Mouse (Mus musculus) layer of hippocampus, postnatal 10 days (tissue): Measurements from ENCODE around the gene Lrrc7. TPM values are rescaled to one million over a fixed set of nuclear protein-coding genes. Genes with fewer than 3 reads are reported as not detected.
"Not testable (repeated sequence)": the region's sequence is repeated elsewhere in the genome, so short reads cannot be mapped to it uniquely, and the experiment has no call there.

Source experiments
- DNase-seq, 2 experiments: peaks; one replicate each; pipeline ENCODE4 v3.0.0; 2021; ENCODE audit warnings: low spot score in 2 of 2
- total RNA-seq, 2 experiments: library from RNA; stranded (reverse); gene quantifications; 2 replicates each; pipeline ENCODE4 v1.2.3; 2021

Lrrc7 gene
- total RNA-seq, 2 experiments from 2014 or later = 101 to 110 TPM

DNA sequence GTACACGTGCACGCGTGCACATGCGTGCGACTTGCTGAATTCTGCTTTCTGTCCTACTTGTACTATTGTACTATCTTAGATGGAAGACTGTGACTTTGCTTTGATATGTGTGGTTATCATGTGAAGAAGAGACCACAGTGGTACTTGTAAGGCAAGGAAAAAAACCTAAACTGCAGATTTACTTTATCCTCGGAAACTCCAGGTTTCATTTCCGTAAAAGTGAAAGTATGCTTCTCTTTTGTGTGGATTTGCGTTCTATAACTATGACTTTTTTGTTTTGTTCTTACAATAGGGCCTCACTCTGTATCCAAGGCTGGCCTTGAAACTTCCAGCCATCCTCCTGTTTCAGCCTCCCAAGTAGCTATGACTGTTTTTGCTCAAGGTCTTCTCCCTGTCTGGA lies 392.8 kb downstream of the Lrrc7 start:
- DNase-seq = no peak

GRCm38 (mm10) chr3:158168454-158168853 lies 393.6 kb downstream of the Lrrc7 start:
- DNase-seq = no peak

DNA sequence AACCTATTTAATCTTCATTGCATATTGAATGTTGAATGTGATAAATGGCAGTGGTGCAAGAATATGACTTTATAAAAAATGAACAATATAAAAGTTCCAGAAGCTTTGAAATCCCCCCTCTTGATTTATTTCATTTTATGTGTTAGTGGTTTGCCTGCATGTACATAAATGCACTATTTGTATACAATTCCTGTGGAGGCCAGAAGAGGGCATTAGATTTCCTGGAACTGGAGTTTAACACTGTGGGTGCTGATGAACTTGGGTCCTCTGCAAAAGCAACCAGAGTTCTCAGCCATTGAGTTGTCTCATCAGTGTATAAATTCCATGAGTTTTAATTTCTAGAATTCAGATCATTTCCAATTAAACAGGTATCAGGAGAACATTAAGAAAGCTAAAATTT lies 397.0 kb downstream of the Lrrc7 start:
- DNase-seq = no peak

DNA sequence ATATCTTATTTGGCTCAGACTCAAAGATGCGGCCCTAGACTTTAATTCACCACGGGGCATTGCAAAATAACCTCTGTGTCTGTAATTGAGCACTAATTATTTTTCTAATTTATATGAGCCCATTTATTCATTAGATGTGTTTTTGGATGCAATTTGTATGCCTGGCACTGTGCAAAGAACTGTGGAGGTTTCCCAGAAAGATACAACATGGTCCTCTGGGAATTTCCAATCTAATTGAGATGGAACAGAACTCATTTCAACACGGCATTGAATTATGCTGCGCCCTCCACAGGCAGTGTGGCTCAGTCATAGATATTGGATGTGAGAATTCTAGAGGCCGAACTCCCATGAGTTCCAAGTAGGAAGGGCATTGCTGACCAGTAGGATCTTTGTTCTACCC lies 397.6 kb downstream of the Lrrc7 start:
- DNase-seq = no peak

DNA sequence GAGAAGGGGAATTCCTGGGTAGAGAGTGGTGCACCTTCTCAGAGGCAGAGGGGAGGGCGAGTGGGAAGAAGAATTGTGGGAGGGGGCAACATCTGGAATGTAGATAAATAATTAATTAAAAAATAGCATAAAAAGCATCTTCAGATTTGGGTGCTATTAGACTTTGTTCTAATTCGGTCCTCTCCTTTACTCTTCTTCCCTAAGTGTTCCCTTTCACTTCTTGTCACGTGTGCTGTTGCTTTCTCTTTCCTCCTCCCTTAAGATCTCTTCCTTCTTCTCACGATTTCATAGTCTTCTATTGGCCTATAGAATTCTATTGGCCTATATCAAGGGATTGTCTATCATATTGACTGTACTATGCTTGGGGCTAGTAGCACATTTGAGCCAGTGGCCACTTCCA lies 398.9 kb downstream of the Lrrc7 start:
- no peak for DNase-seq

GRCm38 (mm10) chr3:158161924-158162490 lies 400.0 kb downstream of the Lrrc7 start:
- no peak for DNase-seq

DNA sequence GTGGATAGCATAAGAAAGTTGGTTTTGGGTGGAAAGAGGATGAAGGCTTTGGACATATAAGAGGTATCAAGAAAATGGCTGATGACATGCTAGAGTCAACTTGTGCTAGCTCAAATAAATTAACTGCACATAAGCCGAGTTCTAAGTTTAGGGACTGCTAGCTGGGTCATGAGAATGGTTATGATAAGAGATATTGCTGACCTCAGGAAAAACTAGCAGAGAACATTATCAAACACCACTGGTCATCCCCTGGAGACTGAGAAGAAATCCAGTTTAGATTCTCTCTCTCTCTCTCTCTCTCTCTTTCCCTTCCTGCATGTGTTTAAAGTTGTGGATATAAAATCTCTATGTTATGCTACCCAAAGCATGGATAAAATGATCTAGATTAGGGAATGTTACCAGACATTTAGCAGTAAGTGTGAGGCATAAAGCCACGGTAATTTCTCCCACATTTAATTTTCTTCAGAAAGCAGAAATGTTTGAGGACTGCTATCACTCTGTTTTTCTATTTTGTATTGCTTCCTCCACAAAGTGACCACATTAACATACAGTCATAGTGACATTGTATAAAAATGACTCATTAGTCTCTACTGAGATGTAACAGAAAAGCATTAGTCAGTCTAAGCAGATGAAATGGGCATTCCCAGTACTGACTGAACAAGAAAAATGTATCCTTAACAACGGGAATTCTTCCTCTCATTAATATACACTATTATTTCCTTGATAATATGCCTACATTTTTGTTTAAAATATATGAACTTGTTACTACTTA lies 406.3 kb downstream of the Lrrc7 start:
- DNase-seq = no peak

DNA sequence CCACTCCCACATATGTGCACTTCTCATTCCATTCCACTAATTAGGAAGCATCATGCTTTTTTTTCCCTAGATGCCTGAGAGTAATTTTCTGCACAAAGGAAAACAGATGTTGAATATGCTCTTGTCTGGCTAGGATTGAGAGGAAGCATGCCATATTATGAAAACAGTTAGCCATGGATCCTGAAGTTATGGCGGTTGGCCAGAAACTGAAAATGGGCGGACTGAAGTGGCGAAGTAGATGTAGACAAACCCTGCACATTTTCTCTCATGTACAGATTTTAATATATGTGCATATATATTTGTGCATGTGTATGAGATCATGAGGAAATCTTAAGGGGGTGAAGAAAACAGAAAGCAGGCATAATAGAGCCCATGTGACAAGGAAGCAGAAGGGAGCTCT lies 407.9 kb downstream of the Lrrc7 start:
- no peak for DNase-seq

DNA sequence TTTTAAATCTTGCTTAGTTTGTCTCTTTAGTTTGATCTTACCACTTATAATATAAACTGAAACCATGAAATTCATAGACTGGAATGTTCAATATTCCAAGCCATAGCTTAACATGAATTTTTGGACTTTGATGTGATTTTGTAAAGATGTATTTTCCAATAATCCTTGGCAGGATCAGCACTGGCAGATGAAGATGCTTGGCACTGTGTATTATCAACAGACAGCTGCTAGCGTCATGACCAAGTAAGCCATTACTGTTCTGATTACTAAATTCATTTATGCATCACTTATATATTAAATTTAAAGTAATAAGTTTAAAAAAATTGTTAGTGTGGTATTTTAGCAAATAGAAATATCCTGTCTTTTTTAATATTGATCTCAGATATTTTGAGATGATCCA lies 413.0 kb downstream of the Lrrc7 start:
- no peak for DNase-seq

DNA sequence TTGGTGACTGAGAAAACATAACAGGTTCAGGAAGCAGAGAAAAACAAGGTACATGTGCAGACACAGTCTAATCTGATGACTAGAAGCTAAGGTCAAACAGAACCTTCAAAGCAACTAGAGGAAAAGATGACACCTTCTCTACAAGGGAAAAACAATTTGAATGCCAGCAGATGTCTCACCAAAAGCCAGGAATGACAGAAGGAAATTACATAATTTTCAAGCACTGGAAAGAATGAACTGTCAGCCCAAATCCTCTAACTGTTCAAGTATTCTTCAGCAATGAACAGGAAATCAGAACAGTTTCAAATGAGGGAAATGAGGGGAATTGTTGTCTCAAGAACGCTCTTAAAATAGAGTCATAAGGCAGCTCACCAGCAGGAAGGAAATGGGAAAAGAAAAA lies 421.4 kb downstream of the Lrrc7 start:
- no peak for DNase-seq

- DNase-seq = no peak
Measured at GRCm38 (mm10) chr3:158137796-158138195, 424.2 kb downstream of the Lrrc7 start.

DNA sequence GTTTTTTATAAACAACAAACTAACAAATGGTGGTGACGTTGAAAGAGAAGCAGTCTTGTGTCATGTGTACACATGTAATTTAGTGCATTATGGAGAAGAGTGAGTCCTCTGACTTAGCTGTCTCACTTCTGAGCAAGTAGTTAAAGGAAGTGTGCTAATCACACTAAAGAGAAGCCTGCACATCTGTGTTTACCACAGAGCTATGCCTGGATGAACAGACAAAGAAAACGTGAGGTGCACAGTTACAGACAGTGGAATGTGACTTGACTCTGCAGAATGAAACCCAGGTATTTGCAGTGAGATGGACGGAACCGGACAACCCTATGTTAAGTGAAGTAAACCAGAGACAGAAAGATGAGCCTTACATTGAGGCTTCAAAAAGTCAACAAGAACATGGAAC lies 430.3 kb downstream of the Lrrc7 start:
- DNase-seq = no peak

- no peak for DNase-seq
Measured at GRCm38 (mm10) chr3:158131233-158131632, 430.8 kb downstream of the Lrrc7 start.

GRCm38 (mm10) chr3:158122899-158123298 lies 439.1 kb downstream of the Lrrc7 start:
- DNase-seq = no peak

DNA sequence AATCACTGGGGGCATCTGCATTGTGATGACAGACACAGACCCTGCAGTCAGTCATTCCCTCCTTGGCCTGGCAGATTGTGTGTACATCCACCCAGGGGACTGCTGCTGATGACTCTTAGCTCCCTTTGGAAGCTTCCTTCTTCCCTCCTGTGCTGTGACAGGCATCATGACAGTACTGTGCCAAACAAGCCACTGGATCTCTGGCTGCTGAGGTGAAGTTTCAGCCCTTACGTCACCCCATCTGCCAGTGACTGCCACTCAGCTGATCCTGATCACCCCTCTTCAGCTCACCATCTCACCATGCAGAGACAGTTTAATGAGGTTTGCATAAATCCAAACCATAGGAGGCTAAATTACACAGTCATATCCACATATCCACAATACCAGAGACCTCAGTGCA lies 456.8 kb downstream of the Lrrc7 start:
- DNase-seq = no peak

GRCm38 (mm10) chr3:158103467-158103866 lies 458.6 kb downstream of the Lrrc7 start:
- no peak for DNase-seq

DNA sequence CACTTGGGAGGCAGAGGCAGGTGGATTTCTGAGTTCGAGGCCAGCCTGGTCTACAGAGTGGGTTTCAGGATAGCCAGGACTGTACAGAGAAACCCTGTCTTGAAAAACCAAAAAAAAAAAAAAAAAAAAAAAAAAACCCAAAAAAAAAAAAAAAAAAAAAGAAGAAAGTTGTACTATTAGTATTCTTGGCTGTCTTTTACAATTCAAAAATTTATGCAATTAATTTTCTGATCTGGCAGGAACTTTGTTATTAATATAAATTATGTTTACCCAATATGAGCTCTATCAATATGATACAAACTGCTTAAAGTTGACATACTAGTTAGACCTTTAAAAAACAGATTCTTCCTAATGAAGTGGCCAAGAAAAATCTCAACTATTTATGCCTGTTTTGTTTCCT lies 459.5 kb downstream of the Lrrc7 start:
- not testable (repeated sequence) for DNase-seq

DNA sequence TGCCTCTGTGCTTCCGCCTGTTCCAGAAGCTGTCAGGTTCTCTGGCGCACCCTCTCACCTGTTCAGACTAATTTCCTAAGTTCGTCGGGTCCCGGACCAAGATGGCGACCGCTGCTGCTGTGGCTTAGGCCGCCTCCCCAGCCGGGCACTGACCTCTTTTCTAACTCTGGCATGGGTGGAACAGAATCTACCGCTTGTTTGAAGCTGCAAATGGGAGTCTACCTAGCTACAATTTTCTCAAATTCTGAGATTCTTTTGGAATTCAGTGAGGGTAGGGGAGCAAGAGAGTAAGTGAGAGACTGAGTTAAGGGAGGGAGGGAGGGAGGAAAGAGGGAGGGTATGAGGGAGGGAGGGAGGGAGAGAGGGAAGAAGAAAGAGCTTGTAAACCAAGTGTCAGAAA lies 460.0 kb downstream of the Lrrc7 start:
- DNase-seq = not testable (repeated sequence)

GRCm38 (mm10) chr3:158093919-158094318 lies 468.1 kb downstream of the Lrrc7 start:
- DNase-seq = no peak

DNA sequence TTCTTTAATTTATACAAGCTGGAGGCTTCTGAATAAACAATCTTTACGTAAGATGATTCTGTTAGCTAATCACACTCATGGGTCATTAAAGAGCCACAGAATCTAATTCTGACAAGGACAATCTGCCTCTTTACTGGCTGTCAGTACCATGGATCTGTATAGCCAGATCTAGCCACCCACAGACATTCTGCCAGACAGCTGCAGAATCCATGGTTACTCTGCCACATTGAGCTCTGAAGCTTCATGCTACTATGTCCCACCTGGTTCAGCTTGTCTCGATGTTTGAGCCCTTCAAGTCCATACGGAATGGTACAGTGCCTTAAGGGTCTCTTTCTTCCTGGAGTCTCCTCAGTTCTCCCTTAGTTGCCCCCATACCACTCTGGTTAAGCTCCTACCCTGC lies 470.4 kb downstream of the Lrrc7 start:
- peak; percentile 26 to 36 for DNase-seq

- no peak for DNase-seq
Measured at GRCm38 (mm10) chr3:158077828-158078227, 484.2 kb downstream of the Lrrc7 start.

DNA sequence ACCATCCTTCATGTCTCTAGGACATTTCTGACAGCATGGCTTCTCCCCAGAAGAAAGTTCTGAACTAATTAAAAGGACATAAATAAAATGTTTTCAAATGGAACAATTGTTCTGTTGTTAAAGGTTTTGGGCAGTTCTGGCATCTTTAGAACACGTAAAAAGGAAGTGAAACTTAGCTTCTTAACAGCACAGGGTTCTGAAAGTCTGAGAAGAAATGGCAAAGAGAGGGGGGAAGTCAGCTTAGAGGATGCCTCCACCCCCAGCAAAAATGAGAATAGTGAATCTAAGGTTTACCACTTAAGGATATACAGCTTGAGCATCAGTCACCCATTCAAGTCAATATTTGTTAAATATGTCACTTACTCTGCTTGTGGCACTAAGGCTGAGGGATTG lies 484.6 kb downstream of the Lrrc7 start:
- no peak for DNase-seq

GRCm38 (mm10) chr3:158076685-158077379 lies 485.2 kb downstream of the Lrrc7 start:
- no peak for DNase-seq
